Mouse (Mus musculus): ENCODE results near the gene Olfr906.

The Olfr906 gene

DNA sequence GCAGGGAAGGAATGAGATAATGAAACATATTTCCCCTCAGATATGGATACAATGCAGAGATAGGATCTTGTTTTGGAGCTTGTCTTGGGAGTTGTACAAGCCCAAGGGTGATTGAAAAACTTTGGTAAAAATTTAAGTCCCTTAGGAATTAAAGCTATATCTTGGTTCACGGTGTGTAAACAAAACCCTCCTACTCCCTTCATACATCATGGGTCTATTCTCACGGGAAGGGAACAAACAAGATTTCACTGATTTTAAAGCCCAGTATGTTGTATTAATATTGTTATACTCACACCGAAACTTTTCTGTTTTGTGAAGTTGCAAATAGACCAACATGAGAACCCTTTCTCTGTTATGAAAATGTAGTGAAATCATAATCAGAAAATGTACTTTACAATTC, at the start of gene Olfr906:
Gene Olfr906 (plus strand): TSS at position 301 of the 400 bp plus-strand sequence.
- no peak for DNase-seq (ENCODE audit: low spot score in 2 of 2)

DNA sequence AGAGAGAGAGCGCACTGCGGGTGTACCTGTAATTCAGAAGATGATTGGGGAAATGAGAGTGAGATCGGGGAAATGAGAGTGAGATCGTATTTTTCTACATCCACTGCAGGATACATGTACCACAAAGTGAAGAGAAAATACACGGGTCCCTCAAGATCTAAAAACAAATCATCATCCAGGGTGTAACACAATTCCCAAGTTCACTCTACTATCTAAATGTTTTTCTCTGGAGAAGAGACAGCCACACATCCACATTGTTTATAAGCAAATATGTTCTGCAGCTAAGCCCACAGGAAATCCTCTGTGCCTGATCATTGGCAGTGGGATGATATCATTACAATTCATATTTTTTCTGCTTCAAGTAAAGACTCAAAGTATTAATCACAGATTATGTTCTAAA, 39.5 kb upstream of the Olfr906 start, which contains the start of gene Olfr902:
Gene Olfr902 (plus strand): TSS at position 301 of the 400 bp plus-strand sequence.
- no peak for DNase-seq (ENCODE audit: low spot score in 2 of 2)

DNA sequence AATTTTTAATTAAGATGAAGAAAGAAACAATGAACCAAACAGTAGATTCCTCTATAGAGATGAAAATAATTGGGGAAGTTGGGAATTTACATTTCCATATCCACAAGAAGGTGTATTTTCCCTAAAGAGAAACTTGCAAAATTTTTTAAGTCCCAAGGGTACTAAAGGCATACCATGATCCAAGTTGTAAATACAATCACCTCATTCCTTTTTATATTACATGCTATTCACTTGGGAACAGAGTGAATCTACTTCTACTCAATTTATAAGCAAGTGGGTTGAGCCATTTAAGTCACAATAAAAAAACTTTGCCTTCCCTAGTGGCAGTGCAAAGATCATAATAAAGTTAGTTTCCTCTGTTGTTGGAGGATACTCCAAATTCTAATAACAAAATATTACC, 24.0 kb upstream of the Olfr906 start, which contains the start of gene Olfr904:
Gene Olfr904 (plus strand): TSS at position 301 of the 400 bp plus-strand sequence.
- no peak for DNase-seq (ENCODE audit: low spot score in 2 of 2)

DNA sequence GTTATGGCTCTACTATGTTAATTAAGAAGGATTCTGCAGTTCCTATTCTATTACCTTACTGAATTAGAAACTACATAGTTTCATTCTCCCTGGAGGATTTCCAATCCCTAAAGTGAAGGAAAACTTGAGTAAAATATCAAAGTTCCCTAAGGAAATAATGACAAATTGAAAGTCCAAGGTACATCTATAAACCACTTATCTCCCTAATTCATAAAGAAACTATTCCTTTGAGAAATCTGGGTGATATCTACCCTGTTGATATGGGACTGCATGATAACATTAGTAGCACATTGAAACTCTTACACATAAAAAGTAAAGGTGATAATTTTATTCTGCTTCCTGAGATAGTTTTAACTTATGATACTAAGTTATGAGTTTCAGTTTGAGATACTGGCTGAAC, 16.1 kb upstream of the Olfr906 start, which contains the start of gene Olfr905:
Gene Olfr905 (plus strand): TSS at position 301 of the 400 bp plus-strand sequence.
- DNase-seq (ENCODE audit: low spot score in 2 of 2): no peak

DNA sequence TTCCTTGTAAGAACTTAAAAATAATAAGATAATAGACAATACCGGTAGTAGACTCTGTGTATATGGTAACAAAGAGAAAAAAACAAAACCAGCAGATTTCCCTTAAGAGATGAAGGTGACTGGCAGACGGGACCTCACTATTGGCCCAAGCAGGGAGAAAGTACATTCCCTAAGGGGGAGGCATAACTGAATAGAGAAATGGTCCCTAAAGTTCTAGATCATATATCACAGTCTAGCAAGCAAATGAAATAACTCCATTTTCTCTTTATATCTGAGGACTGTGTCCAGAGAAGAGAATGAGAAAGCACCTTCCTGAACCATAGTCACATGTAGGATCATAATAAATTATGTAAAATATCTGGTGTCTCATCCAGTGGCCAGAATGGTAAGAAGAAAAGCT, 8.6 kb downstream of the Olfr906 start, which contains the start of gene Olfr907:
Gene Olfr907 (plus strand): TSS at position 301 of the 400 bp plus-strand sequence.
- DNase-seq (ENCODE audit: low spot score in 2 of 2): no peak

DNA sequence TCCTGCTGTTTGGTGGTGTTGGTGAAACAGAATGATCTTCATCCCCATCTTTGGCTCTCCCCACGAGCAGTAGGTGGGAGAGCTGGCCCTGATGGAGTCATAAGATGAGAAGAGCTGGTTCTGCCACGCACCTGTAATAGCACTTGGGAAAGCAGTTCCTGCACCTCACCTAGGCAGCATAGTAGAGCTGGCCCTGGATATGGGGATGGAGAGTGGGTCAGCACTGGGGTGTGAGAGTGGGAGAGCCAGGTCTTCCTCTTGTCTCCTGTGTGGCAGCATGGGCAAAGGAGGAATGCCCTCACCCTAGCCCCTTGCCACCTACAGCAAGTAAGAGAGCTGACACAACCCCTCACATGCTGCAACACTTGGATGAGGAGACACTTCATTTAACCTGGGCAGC, 25.5 kb downstream of the Olfr906 start:
- no peak for DNase-seq (ENCODE audit: low spot score in 2 of 2)

DNA sequence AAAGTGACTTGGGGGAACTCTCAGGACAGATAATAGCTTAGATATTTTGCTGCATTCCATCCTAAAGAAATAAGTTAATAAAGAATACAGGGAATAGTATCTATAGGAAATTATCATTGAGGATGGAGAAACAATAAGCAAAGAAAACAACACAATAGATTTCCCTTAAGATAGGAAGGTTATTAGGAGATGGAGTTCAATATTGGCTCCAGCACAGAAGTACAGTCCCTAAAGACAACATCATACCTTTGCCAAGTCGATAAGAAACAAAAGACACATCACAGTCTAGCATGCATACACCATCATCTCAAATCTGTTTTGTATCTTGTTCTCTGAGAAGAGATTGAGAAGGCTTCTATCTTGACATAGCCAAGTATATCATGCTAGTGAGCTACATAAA, 34.4 kb downstream of the Olfr906 start, which contains the start of gene Olfr911-ps1:
Gene Olfr911-ps1 (plus strand): TSS at position 301 of the 400 bp plus-strand sequence.
- no peak for DNase-seq (ENCODE audit: low spot score in 2 of 2)

DNA sequence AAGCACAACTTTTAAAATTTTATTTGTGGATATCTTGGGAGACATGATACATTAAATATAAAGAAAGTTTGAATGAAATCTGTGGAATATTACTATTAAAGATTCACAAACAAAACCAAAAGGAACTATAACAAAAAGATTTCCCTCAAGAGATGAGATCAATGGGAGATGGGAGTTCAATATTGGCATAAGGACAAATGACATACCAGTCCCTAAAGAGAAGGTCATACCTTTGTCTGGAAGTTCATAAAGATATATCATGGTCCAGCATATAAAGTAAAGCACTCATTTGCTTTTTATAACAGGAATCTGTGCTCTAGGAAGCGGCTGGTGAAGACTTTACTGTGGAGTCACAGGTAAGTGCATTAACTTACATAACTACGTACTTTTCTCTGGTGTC, 50.7 kb downstream of the Olfr906 start, which contains the start of gene Olfr910:
Gene Olfr910 (plus strand): TSS at position 301 of the 400 bp plus-strand sequence.
- no peak for DNase-seq (ENCODE audit: low spot score in 2 of 2)
